Mouse (Mus musculus): ENCODE measurements around the gene Egfr.
A peak's percentile ranks its signal among the peaks of the same experiment; 100 is the strongest.

Gene Egfr

GRCm38 (mm10) chr11:16752007-16752348 lies at the start of gene Egfr:
Gene Egfr (plus strand): TSS chr11:16752203.
- DNase-seq = peak; percentile 81

GRCm38 (mm10) chr11:16703221-16703620 lies 48.8 kb upstream of the Egfr start:
- no peak for DNase-seq

GRCm38 (mm10) chr11:16735083-16735644 lies 16.8 kb upstream of the Egfr start:
- DNase-seq = no peak

GRCm38 (mm10) chr11:16737323-16737722 lies 14.7 kb upstream of the Egfr start:
- no peak for DNase-seq

- no peak for DNase-seq
Measured at GRCm38 (mm10) chr11:16738691-16739090, 13.3 kb upstream of the Egfr start.

GRCm38 (mm10) chr11:16739155-16739554 lies 12.8 kb upstream of the Egfr start:
- DNase-seq = no peak

GRCm38 (mm10) chr11:16740691-16741611 lies 11.1 kb upstream of the Egfr start:
- DNase-seq = no peak

GRCm38 (mm10) chr11:16742251-16742650 lies 9.8 kb upstream of the Egfr start:
- no peak for DNase-seq

GRCm38 (mm10) chr11:16742821-16743220 lies 9.2 kb upstream of the Egfr start:
- DNase-seq = no peak

- peak; percentile 33 for DNase-seq
Measured at GRCm38 (mm10) chr11:16751457-16751982, 483 bp upstream of the Egfr start.

GRCm38 (mm10) chr11:16752349-16753153 lies 548 bp downstream of the Egfr start:
- DNase-seq = peak; percentile 28

- DNase-seq = no peak
Measured at GRCm38 (mm10) chr11:16753154-16754040, 1.4 kb downstream of the Egfr start.

- DNase-seq = no peak
Measured at GRCm38 (mm10) chr11:16759930-16760329, 7.9 kb downstream of the Egfr start.

GRCm38 (mm10) chr11:16761184-16761583 lies 9.2 kb downstream of the Egfr start:
- DNase-seq = no peak

GRCm38 (mm10) chr11:16766038-16766815 lies 14.2 kb downstream of the Egfr start:
- no peak for DNase-seq

GRCm38 (mm10) chr11:16767984-16768383 lies 16.0 kb downstream of the Egfr start:
- DNase-seq = no peak

- peak; percentile 96 for DNase-seq
Measured at GRCm38 (mm10) chr11:16769276-16769675, 17.3 kb downstream of the Egfr start.

GRCm38 (mm10) chr11:16769709-16770303 lies 17.8 kb downstream of the Egfr start:
- peak; percentile 67 for DNase-seq

- no peak for DNase-seq
Measured at GRCm38 (mm10) chr11:16770966-16771365, 19.0 kb downstream of the Egfr start.

- no peak for DNase-seq
Measured at GRCm38 (mm10) chr11:16772717-16773116, 20.7 kb downstream of the Egfr start.

GRCm38 (mm10) chr11:16776967-16777366 lies 25.0 kb downstream of the Egfr start:
- DNase-seq = no peak

Data from kidney, adult 11 months (tissue).